Mouse (Mus musculus): ENCODE measurements around the gene Actn4.

DNA sequence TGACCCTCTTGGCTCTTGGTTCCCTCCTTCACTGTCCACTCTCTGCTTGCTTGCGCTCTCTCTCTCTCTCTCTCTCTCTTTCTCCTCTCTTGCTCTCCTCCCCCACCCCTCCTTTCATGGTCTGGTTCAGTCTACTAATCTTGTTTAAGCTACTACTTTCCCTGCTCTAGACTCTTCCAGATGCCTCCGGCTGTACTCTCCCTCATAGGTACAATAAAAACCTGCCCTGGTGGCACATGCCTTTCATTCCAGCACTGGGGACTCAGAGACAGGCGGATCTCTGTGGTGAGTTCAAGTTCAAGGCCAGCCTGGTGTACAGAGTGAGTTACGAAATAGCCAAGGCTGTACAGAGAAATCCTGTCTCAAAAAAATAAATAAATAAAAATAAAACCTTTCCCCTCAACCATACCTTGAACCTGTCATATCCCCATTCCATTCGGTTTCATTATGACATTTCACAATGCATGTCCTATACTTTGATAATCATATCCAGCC lies 3.3 kb upstream of the Actn4 start:
- TF ChIP-seq CTCF (IDR thresholded peaks at IDR 0.05; ENCODE audit: borderline replicate concordance, extremely low read depth, insufficient read depth, insufficient read length) (no peak), POLR2A (IDR thresholded peaks at IDR 0.05; ENCODE audit: borderline replicate concordance, extremely low read depth, insufficient read depth, insufficient read length, poor library complexity, severe bottlenecking) (no peak)
